Mouse (Mus musculus) frontal cortex, postnatal 14 days (tissue): ENCODE data around the gene Plekhj1.
A peak's percentile ranks its signal among the peaks of the same experiment; 100 is the strongest.
"Not testable (repeated sequence)": the region's sequence is repeated elsewhere in the genome, so short reads cannot be mapped to it uniquely, and the experiment has no call there.

Experiments
- DNase-seq, 2 experiments: peaks; one replicate each; pipeline ENCODE4 v3.0.0; 2022; ENCODE audit warnings: low spot score in 2 of 2

The Plekhj1 gene

DNA sequence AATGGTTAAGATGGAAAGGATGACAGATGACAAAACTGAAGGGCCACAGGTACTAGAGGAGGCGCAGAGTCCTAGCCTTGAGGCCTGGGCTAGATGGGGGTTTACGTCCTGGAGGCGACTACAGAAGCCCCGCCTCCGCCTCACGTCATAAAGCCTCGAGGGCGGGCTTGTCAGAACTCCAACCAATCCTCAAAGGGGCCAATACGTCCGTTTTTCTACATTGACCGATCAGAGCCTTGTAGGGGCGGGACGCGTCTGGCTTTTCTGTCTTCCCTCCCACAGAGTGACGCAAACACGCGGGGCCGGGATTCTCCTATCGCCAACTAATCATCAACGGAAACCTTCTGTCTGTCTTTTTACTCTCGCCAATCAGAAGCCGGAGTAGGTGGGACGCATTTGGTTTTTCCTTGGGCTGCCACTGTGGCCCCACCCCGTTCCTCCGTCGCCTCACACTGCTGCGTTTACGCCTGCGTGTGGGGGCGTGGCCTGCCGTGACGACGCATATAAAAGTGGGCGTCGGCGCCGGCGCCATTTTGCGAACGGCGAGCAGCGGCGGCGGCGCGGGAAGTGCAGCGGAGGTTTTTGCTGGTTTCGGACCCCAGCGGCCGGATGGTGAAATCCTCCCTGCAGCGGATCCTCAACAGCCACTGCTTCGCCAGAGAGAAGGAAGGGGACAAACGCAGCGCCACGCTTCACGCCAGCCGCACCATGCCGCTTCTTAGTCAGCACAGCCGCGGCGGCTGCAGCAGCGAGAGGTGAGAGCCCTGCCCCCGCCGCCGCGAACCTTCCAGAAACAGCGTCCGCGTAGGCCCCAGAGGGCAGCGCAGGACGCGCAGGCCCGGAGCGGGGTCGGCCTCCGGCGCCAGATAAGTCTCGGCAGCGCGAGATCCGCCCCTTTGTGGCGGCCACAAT is 28.0 kb upstream of the Plekhj1 start, which contains the start of gene Oaz1:
Gene Oaz1 (plus strand): TSS at position 506 of the 912 bp plus-strand sequence.
- DNase-seq = peak; percentile 99 to 100

DNA sequence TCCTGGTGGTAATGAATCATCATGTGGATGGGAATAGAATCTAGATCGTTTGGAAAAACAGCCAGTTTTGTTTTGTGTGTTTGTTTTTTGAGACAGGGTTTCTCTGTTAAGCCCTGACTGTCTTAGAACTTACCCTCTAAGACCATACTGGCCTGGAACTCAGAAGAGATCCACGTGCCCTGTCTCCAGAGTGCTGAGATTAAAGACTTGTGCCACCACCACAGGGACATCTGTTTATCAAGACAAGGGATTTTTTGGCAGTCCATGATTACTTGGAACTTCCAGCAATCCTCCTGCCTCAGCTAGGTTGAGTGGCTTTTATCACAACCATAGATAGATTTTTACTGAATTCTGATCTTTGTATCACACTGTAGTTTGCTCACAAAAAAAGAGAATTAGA is 26.4 kb upstream of the Plekhj1 start:
- DNase-seq = no peak

DNA sequence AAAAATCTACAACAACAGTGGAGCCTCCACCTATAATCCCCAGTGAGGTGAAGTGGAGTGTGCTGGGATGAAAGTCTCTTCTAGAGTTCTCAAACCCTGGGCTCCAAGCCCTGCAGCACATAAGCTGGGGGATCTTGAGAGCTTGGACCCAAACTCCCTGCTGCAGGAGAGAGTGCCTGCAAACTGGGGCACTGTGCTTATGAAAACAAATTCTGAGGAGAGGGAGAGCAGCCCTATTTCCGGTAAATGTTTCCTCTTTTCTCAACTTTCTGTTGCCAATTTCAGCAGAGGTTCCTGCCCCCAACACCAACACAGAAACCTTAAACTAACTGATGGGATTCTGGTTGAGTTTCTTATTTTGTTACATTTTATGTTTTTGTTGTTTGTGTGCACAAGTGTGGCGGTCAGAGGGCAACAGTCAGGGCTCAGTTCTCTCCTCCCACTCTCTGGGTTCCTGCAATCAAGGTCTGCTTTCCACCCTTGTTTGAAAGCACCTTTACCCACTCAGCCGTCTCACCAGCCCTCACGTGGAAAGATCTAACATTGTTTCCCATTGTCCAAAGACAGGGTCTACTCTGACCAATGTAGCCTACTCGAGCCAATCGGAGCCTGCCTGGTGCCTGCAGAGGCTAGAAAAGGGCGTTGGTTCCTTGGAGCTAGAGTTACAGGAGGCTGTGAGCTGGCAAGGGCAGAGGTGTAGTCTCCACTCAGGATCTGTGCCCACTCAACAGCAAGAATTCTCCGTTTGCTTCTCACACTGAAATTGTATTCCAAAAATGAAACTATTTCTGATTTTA is 25.6 kb upstream of the Plekhj1 start:
- DNase-seq = no peak

DNA sequence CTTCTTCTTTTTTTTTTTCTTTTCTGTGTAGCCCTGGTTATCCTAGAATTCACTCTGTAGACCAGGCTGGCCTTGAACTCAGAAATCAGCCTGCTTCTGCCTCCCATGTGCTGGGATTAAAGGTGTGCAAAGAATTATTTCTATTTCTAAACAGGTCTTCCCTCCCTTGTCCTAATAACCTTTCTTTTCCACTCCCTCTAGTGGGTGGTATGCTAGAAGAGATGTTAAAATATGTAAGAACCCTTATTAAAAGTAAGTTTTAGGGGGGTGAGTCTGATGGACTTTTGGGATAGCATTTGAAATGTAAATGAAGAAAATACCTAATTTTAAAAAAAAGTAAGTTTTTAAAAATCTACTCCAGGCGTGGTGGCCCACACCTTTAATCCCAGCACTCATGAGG is 24.9 kb upstream of the Plekhj1 start:
- no peak for DNase-seq

DNA sequence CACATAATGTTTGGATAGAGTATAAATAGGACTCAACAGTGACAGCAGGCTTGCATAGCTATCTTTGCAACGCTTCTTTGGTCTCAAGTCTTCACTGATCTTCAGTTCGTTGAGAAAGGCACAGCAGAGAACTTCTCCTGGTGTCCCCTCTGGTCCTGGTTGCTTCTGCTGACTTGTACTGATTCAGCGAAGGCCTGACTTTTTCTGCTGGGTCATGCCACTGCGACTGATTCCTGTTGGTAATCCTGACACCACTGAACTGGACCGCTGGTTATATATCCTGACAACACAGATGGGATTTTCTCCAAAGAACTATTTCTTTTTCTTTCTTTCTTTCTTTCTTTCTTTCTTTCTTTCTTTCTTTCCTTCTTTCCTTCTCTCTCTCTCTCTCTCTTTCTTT is 24.1 kb upstream of the Plekhj1 start:
- no peak for DNase-seq

DNA sequence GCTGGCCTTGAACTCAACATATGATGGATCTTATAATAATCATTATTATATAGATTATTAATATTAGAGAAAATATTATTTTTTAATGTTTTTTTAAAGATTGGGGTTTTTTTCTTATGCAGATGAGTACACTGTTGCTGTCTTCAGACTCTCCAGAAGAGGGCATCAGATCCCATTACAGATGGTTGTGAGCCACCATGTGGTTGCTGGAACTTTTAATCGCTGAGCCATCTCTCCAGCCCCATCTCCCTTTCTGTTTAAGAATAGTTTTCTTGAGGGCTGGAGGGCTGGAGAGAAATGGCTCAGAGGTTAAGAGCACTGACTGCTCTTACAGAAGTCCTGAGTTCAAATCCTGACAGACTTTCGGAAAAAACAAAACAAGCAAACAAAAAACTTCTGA is 23.6 kb upstream of the Plekhj1 start:
- DNase-seq = no peak

DNA sequence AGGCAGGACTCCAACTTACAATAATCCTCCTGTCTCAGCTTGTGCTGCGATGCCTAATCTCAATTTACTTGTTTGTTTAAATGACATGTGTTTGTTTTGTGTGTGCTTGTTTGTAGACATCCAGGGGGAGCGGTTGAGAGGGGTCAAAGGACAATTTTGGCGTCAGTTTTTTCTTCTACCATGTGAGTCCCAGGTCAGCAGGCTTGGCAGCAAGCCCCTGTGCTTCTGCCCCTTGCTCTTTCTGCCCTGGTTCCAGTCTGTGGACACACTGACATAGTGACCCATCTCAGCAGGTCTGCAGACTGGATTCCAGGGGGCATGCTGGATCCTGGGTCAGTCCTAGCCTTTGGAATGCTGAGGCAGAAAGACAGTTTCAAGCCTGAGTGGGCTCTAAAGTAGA is 21.0 kb upstream of the Plekhj1 start:
- DNase-seq = no peak

DNA sequence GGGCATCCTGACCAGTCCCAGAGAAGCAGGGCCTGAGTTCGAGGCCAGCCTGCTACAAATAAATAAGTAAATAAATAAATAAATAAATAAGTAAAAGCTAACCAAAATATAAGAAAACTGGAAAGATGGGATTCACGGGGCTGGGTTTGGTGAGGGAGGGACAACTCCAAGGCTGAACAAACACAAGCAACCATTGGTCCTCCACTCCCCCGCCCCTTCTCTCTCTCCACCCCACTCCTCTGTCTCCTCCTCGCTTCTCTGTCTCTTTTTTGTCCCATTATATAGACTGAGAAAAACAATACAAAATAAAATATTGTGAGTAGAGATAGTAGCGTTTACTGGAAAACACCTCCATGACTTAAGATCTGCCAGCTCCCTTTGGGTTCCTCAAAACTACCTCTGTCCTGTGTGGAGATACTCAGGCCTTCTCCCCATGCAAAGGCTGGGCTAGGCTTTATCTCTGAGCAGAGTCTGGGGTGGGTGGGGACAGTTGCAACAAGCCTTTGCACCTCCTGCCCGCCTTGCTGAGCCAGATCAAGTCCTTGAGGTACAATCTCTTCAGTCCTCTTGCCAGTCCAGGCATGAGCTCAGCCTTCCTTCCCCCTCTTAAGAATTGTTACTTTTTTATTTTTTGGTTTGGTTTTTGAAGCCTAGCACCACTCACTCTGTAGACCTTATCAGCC is 20.3 kb upstream of the Plekhj1 start:
- no peak for DNase-seq

DNA sequence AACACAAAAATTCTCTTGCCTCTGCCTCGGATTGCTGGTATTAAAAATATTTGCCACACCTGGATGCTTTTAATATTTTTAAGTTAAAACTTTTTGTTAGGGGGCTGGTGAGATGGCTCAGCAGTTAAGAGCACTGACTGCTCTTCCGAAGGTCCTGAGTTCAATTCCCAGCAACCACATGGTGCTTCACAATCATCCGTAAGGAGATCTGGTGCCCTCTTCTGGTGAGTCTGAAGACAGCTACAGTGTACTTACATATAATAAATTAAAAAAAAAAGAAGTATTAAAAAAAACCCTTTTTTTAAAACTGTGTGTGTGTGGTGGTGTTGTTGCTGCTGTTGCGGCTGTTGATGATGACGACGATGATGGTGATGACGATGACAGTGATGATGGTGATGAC is 19.5 kb upstream of the Plekhj1 start:
- not testable (repeated sequence) for DNase-seq

DNA sequence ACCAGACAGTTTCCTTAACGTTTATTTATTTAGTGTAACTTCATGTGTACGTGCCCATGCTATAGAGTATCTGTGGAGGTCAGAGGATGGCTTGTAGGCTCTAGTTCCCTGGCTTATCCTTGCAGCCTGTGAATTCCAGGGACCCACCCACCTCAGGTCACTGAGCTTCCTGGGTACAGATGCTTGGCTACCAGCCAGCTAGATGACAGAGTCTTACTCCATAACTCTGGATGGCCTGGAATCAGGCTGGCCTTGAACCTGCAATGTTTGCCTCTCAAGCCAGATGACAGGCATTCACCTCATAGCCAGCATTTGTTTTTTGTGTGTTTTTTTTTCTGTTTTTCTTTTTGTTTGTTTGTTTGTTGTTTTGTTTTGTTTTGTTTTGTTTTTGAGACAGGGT is 18.7 kb upstream of the Plekhj1 start:
- DNase-seq = no peak

DNA sequence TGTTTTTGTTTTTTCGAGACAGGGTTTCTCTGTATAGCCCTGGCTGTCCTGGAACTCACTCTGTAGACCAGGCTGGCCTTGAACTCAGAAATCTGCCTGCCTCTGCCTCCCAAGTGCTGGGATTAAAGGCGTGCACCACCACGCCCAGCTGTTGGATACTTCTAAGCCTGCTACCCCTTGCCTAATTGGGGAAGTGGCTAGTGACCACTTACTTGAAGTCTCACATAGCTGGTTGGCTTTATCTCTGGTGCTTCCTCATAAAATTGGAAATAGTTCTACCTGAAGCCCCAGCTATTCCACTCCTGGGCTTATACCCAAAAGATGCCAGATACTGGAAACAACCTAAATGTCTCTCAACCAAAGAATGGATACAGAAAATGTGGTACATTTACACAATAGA is 17.9 kb upstream of the Plekhj1 start:
- not testable (repeated sequence) for DNase-seq

DNA sequence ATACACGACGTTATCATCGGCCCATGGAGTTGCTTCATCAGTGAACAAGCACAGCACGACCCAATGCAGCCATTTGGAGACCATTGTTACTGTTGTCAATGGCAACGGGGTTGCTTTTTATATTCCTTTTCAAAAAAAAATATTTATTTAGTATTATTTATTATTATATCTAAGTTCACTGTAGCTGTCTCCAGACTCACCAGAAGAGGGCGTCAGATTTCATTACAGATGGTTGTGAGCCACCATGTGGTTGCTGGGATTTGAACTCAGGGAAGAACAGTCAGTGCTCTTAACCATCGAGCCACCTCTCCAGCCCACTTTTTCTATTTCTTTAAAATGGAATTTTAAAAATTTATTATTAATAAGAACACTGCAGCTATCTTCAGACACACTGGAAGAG is 16.4 kb upstream of the Plekhj1 start:
- no peak for DNase-seq

DNA sequence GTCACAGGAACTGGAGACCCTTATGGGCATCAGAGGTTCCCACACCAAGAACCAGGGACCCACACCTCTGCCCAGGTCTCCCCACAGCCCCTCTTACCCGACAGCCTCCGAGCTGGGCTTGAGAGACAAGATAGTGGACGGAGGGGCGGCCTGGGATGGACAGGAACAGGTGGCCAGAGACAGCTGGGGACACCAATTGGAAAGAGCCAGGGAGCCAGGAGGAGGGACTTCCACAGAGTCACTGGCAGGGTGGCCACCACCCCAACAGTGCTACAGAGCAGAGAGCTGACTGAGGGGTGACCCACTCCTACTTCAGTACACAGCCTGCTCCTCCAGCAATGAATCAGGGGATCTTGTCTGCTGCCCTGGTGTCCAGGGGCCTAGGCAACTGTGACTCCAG is 14.9 kb upstream of the Plekhj1 start, which contains the start of gene Jsrp1:
Gene Jsrp1 (minus strand): TSS at position 133 of the 400 bp plus-strand sequence.
- no peak for DNase-seq

DNA sequence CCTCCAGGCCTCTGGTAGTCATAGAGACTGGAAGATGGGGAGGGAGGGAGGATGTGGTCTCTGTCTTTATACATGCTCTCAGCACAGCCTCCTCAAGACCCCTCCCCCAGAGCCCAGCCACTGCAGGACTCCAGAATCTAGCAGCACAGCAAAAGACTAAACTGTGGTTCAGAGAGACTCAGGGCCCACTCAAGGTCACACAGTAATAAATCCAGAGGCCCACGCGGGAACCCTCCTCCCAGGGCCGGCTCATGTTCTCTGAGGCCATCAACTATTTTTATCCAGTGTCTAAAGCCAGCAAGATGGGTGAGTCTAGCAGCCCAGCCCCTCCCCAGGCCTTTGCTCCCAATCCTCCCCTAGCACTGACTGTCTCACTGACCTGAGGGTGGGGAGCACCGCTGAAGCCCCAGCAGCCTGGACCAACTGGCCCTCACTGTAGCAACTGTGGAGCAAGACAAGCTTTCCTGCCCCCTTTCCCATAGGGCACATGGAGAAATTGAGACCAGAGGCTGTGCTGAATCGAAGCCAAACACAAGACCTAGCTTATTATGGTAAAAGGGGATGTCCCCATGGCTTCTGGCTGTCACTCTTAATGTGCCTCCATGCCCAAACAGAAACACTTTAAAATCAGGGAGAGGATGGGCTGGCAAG is 14.1 kb upstream of the Plekhj1 start:
- no peak for DNase-seq

DNA sequence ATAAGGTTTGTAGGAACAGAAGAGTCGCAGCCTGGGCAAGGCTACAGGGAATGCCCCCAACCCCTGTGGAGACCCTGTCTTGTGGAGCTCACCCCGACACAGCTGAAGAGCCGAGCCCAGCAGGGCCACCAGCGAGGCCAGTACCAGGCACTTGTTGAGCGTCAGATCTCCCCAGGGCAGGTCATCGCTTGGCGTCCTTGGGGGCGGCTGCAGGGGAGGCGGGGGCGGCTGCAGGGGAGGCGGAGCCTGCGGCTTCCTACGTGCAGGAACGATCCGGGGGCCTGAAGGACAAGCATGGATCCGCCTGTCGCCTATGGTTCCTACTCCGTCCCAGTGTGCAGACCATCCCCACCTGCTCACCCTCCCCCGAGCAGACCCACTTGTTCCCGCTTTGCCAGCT is 11.7 kb upstream of the Plekhj1 start:
- DNase-seq = no peak

DNA sequence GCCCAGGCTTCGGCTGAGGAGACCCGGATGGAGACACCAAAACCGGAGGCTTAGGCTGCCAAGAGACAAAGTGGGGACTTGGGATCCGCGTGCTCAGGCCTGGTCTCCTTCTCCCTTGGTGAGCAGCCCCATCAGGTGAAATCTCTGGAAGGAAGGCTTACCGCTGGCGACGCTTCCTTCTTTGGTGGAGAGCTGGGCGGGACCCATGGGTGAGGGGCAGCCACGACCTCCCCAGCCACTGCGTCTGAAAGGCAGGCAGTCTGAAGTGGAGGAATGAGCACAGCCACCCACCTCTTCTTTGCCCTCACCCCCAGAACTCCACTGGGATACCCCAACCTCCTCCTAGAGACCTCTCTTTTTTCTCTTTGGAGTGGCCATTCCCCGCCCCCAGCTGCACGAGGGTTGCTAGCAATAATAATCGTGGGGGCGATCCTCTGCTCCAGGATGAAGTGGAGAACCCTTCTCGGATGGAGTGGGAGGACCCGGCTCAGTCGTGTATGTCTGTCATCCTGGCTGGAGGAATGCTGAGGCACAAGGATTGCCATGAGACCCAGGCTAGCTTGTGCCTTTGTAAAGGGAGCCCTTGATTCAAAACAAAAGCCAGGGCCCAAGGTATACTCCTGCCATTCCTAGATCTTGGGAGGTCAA is 10.7 kb upstream of the Plekhj1 start:
- DNase-seq = no peak

DNA sequence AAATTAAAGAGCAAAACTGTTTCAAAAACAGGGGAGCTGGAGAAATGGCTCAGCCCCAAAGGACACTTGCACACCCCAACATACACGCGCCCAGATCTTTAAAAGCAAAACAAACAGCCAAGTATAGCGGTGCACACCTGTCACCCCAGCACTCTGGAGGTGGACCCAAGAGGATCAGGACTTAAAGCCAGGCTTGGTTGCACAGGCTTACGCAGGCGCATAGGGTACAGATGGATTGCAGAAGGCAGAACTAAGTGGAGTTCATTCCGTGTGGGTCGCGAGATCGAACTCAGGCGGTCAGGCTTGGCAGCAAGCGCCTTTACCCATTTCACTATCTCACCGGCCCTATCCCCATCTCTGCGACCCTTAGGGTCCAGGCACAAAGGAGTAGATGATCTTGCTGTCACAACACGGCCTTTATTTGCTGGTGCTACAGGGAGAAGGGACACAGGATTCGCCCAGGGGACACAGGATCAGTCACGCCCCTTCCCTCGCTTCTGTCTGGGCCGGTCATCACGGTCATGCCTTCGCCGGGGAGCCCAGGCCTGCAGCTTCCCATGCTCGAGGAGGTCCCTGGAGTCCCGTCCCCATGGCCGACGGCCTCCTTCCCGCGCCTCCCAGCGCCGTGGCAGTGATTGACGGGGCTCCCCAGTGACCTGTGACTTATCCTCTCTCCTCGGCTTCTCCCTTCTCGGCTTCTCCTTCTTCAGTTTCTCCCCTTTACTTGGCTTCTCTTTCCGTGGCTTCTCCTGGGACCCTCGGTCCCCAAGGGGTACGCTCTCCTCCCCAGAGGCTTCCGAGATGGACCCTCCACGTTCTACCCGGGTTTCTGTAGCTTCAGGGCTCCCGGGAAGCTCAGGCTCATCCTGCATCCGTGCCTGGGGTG is 9.9 kb upstream of the Plekhj1 start:
- no peak for DNase-seq

DNA sequence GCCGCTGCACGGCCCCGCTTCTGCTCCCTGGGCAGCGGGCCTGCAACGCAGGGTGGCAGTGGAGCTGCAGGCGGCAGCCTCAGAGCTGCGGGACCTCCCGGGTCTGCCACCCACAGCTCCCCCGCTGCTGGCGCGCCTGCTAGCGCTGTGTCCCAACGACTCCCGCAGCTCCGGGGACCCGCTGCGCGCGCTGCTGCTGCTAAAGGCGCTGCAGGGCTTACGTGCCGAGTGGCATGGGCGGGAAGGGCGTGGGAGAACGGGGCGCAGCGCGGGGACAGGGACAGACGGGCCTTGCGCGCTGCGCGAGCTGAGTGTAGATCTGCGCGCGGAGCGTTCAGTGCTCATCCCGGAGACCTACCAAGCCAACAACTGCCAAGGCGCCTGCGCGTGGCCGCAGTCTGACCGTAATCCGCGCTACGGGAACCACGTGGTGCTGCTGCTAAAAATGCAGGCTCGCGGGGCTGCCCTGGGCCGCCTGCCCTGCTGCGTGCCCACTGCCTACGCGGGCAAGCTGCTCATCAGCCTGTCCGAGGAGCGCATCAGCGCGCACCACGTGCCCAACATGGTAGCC is 8.7 kb upstream of the Plekhj1 start:
- DNase-seq = peak; percentile 81 to 86

DNA sequence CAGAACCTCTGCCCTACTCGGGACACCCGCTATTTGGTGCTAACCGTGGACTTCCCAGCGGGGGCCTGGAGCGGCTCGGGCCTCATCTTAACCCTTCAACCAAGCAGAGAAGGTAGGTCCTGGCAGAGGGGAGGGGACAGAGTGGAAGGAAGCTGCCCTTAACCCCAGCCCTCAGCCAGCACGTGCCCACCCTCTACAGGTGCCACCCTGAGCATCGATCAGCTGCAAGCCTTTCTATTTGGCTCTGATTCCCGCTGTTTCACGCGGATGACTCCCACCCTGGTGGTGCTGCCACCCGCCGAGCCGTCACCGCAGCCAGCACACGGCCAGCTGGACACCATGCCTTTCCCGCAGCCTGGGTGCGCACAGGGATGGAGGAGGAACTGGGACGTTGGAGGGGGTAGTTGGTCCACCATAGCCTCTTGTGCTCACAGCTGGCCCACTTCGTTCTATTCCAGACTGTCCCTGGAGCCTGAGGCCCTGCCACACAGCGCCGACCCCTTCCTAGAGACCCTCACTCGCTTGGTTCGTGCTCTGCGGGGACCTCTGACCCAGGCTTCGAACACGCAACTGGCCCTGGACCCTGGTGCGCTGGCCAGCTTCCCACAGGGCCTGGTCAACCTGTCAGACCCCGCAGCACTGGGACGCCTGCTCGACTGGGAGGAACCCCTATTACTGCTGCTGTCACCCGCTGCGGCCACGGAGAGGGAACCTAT is 8.1 kb upstream of the Plekhj1 start:
- no peak for DNase-seq
